Mouse (Mus musculus): ENCODE results near the gene Vmn1r35.
"Not testable (repeated sequence)": the region's sequence is repeated elsewhere in the genome, so short reads cannot be mapped to it uniquely, and the experiment has no call there.

The Vmn1r35 gene

DNA sequence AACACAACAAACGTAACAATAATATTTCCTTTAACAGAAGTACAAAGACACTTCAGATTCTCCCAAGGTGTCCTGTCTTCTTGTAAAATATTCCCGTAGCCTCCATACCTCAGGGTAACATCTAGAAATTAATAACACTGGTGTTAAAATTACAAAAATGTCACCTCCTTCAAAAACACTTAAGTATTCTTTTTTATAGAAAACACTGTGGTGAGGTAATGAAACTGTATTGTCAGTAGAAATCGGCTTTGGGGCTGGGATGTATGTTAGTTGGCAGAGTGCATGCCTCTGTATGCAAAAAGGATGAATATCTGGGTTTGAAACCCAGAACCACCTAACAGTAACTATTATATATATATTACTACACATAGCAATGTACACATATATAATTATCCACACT lies at the start of gene Vmn1r35:
Gene Vmn1r35 (minus strand): TSS at position 101 of the 400 bp plus-strand sequence.
- no peak for DNase-seq (ENCODE audit: low read depth)

GRCm38 (mm10) chr6:66729082-66729481 lies 43.4 kb upstream of the Vmn1r35 start, which contains the start of gene Vmn1r37:
Vmn1r37 (plus strand) TSS chr6:66729382.
- DNase-seq (ENCODE audit: low read depth) = not testable (repeated sequence)

GRCm38 (mm10) chr6:66719068-66719467 lies 33.4 kb upstream of the Vmn1r35 start, which contains the start of gene Vmn1r36:
Vmn1r36 (minus strand) TSS chr6:66719168.
- DNase-seq (ENCODE audit: low read depth) = not testable (repeated sequence)

DNA sequence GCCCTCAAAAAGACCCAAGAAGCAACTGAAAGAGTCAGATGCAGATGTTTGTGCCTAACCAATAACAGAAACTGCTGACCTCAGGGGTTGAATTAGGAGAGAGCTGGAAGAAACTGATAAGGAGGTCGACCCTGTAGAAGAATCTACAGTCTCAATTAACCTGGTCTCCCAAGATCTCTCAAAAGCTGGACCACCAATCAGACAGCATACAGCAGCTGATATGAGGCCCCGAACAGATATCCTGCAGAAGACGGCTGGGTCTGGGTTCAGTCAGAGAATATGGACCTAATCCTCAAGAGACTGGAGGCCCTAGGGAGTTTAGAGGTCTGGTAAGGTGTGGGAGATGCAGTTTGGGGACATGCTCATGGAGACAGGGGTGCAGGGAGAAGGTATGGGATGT lies 28.1 kb upstream of the Vmn1r35 start:
- peak; percentile 4 for DNase-seq (ENCODE audit: low read depth)

GRCm38 (mm10) chr6:66708901-66709300 lies 23.2 kb upstream of the Vmn1r35 start:
- DNase-seq (ENCODE audit: low read depth) = no peak

DNA sequence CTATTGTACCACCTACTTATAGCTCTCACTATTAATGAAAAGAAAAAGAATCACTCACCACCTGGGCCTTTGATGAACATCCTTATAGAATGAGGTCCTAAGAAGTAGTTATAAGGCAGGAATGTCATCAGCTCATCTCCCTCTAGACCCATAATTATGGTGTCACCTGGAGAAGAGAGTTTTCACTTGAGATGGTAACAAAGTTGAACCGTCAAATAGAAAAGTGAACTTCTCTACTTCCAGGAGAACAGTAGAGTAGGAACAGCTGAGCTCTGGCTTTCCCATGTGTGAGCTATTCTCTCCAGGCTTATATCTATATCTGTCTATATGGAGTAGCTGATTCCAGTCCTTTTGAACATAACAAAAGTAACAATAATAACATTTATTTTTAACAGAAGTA lies 41.9 kb downstream of the Vmn1r35 start, which contains the start of gene Vmn1r34:
Gene Vmn1r34 (minus strand): TSS at position 101 of the 400 bp plus-strand sequence.
- no peak for DNase-seq (ENCODE audit: low read depth)

Measured in c-Kit-positive CD71-positive TER-119-negative erythroid progenitor cells, embryonic 14.5 days (primary cell).